Comparison of ENCODE assay signal across 28 mouse cellular contexts in genomic region chr16:92099598-92099997, GRCm38 (mm10). TPM values are rescaled to one million over a fixed set of nuclear protein-coding genes. Genes with fewer than 3 reads are reported as not detected.
DNase-seq lines count a peak whose midpoint lies in the region; ATAC-seq and TF ChIP-seq lines count a peak whose summit lies in the region.
"Had no signal": no experiment of that assay in that cellular context is flagged by ENCODE, and none has a peak within 500 bp of the region (broad histone marks: within the 10 kb centered on the region; RNA-seq: fewer than 3 reads in every experiment).

No protein-coding gene starts in this region.

- ATAC-seq in forebrain, embryonic 15.5 days (replicated peaks): no peak
- ATAC-seq in hindbrain, embryonic 13.5 days (ENCODE audit: low FRiP score): no peak
- no peak for ATAC-seq in hindbrain, embryonic 11.5 days (ENCODE audit: low FRiP score)
- no peak for ATAC-seq in limb, embryonic 12.5 days (ENCODE audit: insufficient number of reproducible peaks, insufficient read depth, low FRiP score, low TSS enrichment, low read depth)
- no peak for ATAC-seq in midbrain, postnatal 0 days (ENCODE audit: low FRiP score)
- ATAC-seq: activated CD4-positive, CD25-positive, alpha-beta regulatory T cell, adult 4 months had no signal

- no peaks in the 10 kb centered on the region for H3K9me3 ChIP-seq in forebrain, embryonic 10.5 days
- no peaks in the 10 kb centered on the region for H3K9me3 ChIP-seq in forebrain, embryonic 15.5 days
- no peaks in the 10 kb centered on the region for H3K9me3 ChIP-seq in hindbrain, embryonic 13.5 days
- H3K9me3 ChIP-seq in hindbrain, embryonic 11.5 days (ENCODE audit: control insufficient read depth, low read length): no peaks in the 10 kb centered on the region
- H3K9me3 ChIP-seq in limb, embryonic 12.5 days: no peaks in the 10 kb centered on the region
- H3K9me3 ChIP-seq in limb, embryonic 10.5 days (replicated peaks): no peaks in the 10 kb centered on the region
- no peaks in the 10 kb centered on the region for H3K9me3 ChIP-seq in midbrain, postnatal 0 days (ENCODE audit: low read length)
- H3K9me3 ChIP-seq: embryonic facial prominence, embryonic 12.5 days; limb, embryonic 15.5 days; megakaryocyte, embryonic 14.5 days; neural tube, embryonic 12.5 days had no signal

- no peak overlapping the region for H3K27ac ChIP-seq in forebrain, embryonic 10.5 days
- H3K27ac ChIP-seq in forebrain, embryonic 15.5 days (replicated peaks): no peak overlapping the region
- peak overlapping the region; percentile 41; the same call in 1 of the 2 replicates for H3K27ac ChIP-seq in hindbrain, embryonic 13.5 days
- no peak overlapping the region for H3K27ac ChIP-seq in hindbrain, embryonic 11.5 days (ENCODE audit: low read depth, low read length)
- peak overlapping the region; percentile 4; the same call in 1 of the 2 replicates for H3K27ac ChIP-seq in limb, embryonic 12.5 days
- H3K27ac ChIP-seq in limb, embryonic 10.5 days: no peak overlapping the region
- H3K27ac ChIP-seq in midbrain, postnatal 0 days (ENCODE audit: low read depth, low read length): 0 out of 2 replicates have a peak overlapping the region, but pooled peaks have one; percentile 51
- H3K27ac ChIP-seq: embryonic facial prominence, embryonic 12.5 days; limb, embryonic 15.5 days; liver, embryonic 14.5 days; neural tube, embryonic 12.5 days had no signal

- no peaks in the 10 kb centered on the region for H3K27me3 ChIP-seq in forebrain, embryonic 10.5 days (ENCODE audit: poor library complexity, severe bottlenecking)
- H3K27me3 ChIP-seq in forebrain, embryonic 15.5 days: no peaks in the 10 kb centered on the region
- H3K27me3 ChIP-seq in hindbrain, embryonic 13.5 days: no peaks in the 10 kb centered on the region
- no peaks in the 10 kb centered on the region for H3K27me3 ChIP-seq in hindbrain, embryonic 11.5 days (ENCODE audit: control insufficient read depth, insufficient read depth, low read length)
- H3K27me3 ChIP-seq in limb, embryonic 12.5 days: peaks cover 26% of the 10 kb centered on the region
- peaks cover 51% of the 10 kb centered on the region; the same call in 1 of the 2 replicates for H3K27me3 ChIP-seq in limb, embryonic 10.5 days (ENCODE audit: low read depth, poor library complexity, severe bottlenecking)
- H3K27me3 ChIP-seq in midbrain, postnatal 0 days (ENCODE audit: insufficient read depth, low read length): no peaks in the 10 kb centered on the region
- H3K27me3 ChIP-seq: embryonic facial prominence, embryonic 12.5 days; limb, embryonic 15.5 days; megakaryocyte, embryonic 14.5 days; neural tube, embryonic 12.5 days had no signal

- WGBS in forebrain, embryonic 10.5 days: 89% methylated on average over 16 of the region's 16 CpGs
- WGBS in forebrain, embryonic 15.5 days: 87% methylated on average over 16 of the region's 16 CpGs
- WGBS in hindbrain, embryonic 13.5 days: 89% methylated on average over 16 of the region's 16 CpGs
- 87% methylated on average over 16 of the region's 16 CpGs for WGBS in hindbrain, embryonic 11.5 days
- WGBS in limb, embryonic 12.5 days: 82% methylated on average over 16 of the region's 16 CpGs
- 88% methylated on average over 16 of the region's 16 CpGs for WGBS in limb, embryonic 10.5 days
- WGBS in midbrain, postnatal 0 days: 84% methylated on average over 16 of the region's 16 CpGs

- H3K36me3 ChIP-seq in forebrain, embryonic 10.5 days (replicated peaks): peaks cover 33% of the 10 kb centered on the region
- no peaks in the 10 kb centered on the region for H3K36me3 ChIP-seq in forebrain, embryonic 15.5 days
- H3K36me3 ChIP-seq in hindbrain, embryonic 13.5 days: peaks cover 22% of the 10 kb centered on the region
- no peaks in the 10 kb centered on the region for H3K36me3 ChIP-seq in hindbrain, embryonic 11.5 days (ENCODE audit: control insufficient read depth, insufficient read depth, low read length)
- H3K36me3 ChIP-seq in limb, embryonic 12.5 days: peaks cover 15% of the 10 kb centered on the region; the same call in 1 of the 2 replicates
- H3K36me3 ChIP-seq in limb, embryonic 10.5 days: peaks cover 16% of the 10 kb centered on the region
- H3K36me3 ChIP-seq in midbrain, postnatal 0 days (ENCODE audit: insufficient read depth, low read length): peaks cover 7% of the 10 kb centered on the region; the same call in 1 of the 2 replicates

- no peak overlapping the region for H3K9ac ChIP-seq in forebrain, embryonic 15.5 days (replicated peaks)
- no peak overlapping the region for H3K9ac ChIP-seq in hindbrain, embryonic 13.5 days
- no peak overlapping the region for H3K9ac ChIP-seq in hindbrain, embryonic 11.5 days (ENCODE audit: low read depth, low read length)
- H3K9ac ChIP-seq in limb, embryonic 12.5 days (replicated peaks): no peak overlapping the region
- H3K9ac ChIP-seq in midbrain, postnatal 0 days (replicated peaks; ENCODE audit: low read length, poor library complexity, severe bottlenecking): no peak overlapping the region
- H3K9ac ChIP-seq: embryonic facial prominence, embryonic 12.5 days; limb, embryonic 15.5 days; liver, embryonic 14.5 days; lung, embryonic 14.5 days; neural tube, embryonic 12.5 days had no signal

- TF ChIP-seq CTCF in midbrain, postnatal 0 days (IDR thresholded peaks at IDR 0.05): no peak

- no peak overlapping the region for H3K4me2 ChIP-seq in forebrain, embryonic 15.5 days (replicated peaks)
- H3K4me2 ChIP-seq in hindbrain, embryonic 13.5 days: no peak overlapping the region
- no peak overlapping the region for H3K4me2 ChIP-seq in hindbrain, embryonic 11.5 days (replicated peaks; ENCODE audit: low read depth, low read length)
- H3K4me2 ChIP-seq in limb, embryonic 12.5 days: no peak overlapping the region
- no peak overlapping the region for H3K4me2 ChIP-seq in midbrain, postnatal 0 days (ENCODE audit: low read depth, low read length, poor library complexity, severe bottlenecking)
- H3K4me2 ChIP-seq: embryonic facial prominence, embryonic 12.5 days; heart, embryonic 11.5 days; limb, embryonic 15.5 days; lung, embryonic 14.5 days; neural tube, embryonic 12.5 days had no signal

- H3K4me3 ChIP-seq in forebrain, embryonic 10.5 days: no peak overlapping the region
- H3K4me3 ChIP-seq in forebrain, embryonic 15.5 days: no peak overlapping the region
- no peak overlapping the region for H3K4me3 ChIP-seq in hindbrain, embryonic 13.5 days
- no peak overlapping the region for H3K4me3 ChIP-seq in hindbrain, embryonic 11.5 days (ENCODE audit: low read depth, low read length)
- no peak overlapping the region for H3K4me3 ChIP-seq in limb, embryonic 12.5 days (replicated peaks)
- H3K4me3 ChIP-seq in limb, embryonic 10.5 days: no peak overlapping the region
- no peak overlapping the region for H3K4me3 ChIP-seq in midbrain, postnatal 0 days (ENCODE audit: low read depth, low read length)
- H3K4me3 ChIP-seq: embryonic facial prominence, embryonic 12.5 days; limb, embryonic 15.5 days; megakaryocyte, embryonic 14.5 days; neural tube, embryonic 12.5 days had no signal

- peaks cover 29% of the 10 kb centered on the region for H3K4me1 ChIP-seq in forebrain, embryonic 10.5 days
- peaks cover 8% of the 10 kb centered on the region for H3K4me1 ChIP-seq in forebrain, embryonic 15.5 days
- peaks cover 42% of the 10 kb centered on the region for H3K4me1 ChIP-seq in hindbrain, embryonic 13.5 days (replicated peaks)
- H3K4me1 ChIP-seq in hindbrain, embryonic 11.5 days (replicated peaks; ENCODE audit: control insufficient read depth, insufficient read depth, low read length): no peaks in the 10 kb centered on the region; the same call in none of the 2 replicates
- peaks cover 39% of the 10 kb centered on the region for H3K4me1 ChIP-seq in limb, embryonic 12.5 days (replicated peaks)
- peaks cover 31% of the 10 kb centered on the region for H3K4me1 ChIP-seq in limb, embryonic 10.5 days
- H3K4me1 ChIP-seq in midbrain, postnatal 0 days (ENCODE audit: insufficient read depth, low read length): no peaks in the 10 kb centered on the region
- H3K4me1 ChIP-seq: megakaryocyte, embryonic 14.5 days had no signal

- DNase-seq in forebrain, embryonic 10.5 days (ENCODE audit: extremely low spot score, low spot score): peak; percentile 11
- no peak for DNase-seq in hindbrain, embryonic 11.5 days (ENCODE audit: low spot score)
- DNase-seq in limb, embryonic 10.5 days (ENCODE audit: low spot score): no peak
- no peak for DNase-seq in midbrain, postnatal 0 days (ENCODE audit: low spot score)
- DNase-seq: adrenal gland, adult 8-10 months; cerebellum, adult 11-12 months; kidney, adult 8-10 months; kidney, postnatal 14 days; layer of hippocampus, postnatal 36 days; lung, embryonic 14.5 days; lung, postnatal 36 days; thymus, adult 18-20 months; thymus, postnatal 36 days had no signal

RNA-seq across cellular contexts. Expression of gene Slc5a3, which starts 41.5 kb away (rescaled TPM):
- polyA plus RNA-seq in forebrain, embryonic 10.5 days (2016; fragmentation: Nextera tagmentation; extraction: Ambion mirVana): 10.8 and 12.0 TPM in 2 replicates
- polyA plus RNA-seq in forebrain, embryonic 15.5 days (2015; fragmentation: Nextera tagmentation; extraction: Ambion mirVana): 10.8 and 12.4 TPM in 2 replicates
- polyA plus RNA-seq in hindbrain, embryonic 13.5 days (2015; fragmentation: Nextera tagmentation; extraction: Ambion mirVana): 18.4 and 19.5 TPM in 2 replicates
- polyA plus RNA-seq in hindbrain, embryonic 11.5 days (2014; fragmentation: Nextera tagmentation; extraction: Ambion mirVana): 14.6 and 14.9 TPM in 2 replicates
- polyA plus RNA-seq in limb, embryonic 12.5 days (2016; fragmentation: Nextera tagmentation; extraction: Ambion mirVana): 10.0 and 10.2 TPM in 2 replicates
- 8.0 and 9.3 TPM in 2 replicates for polyA plus RNA-seq in limb, embryonic 10.5 days (2016; fragmentation: Nextera tagmentation; extraction: Ambion mirVana)
- 40.0 and 50.1 TPM in 2 replicates for total RNA-seq in midbrain, postnatal 0 days (2014; rRNA removed)
- polyA plus RNA-seq in midbrain, postnatal 0 days (2015; fragmentation: Nextera tagmentation; extraction: Ambion mirVana): 10.3 and 12.0 TPM in 2 replicates

RNA-seq across cellular contexts. Expression of gene Gm49711, which starts 41.5 kb away (rescaled TPM):
- polyA plus RNA-seq in forebrain, embryonic 10.5 days (2016; fragmentation: Nextera tagmentation; extraction: Ambion mirVana): 0.12 and 0.15 TPM in 2 replicates
- 0.42 and 0.57 TPM in 2 replicates for polyA plus RNA-seq in forebrain, embryonic 15.5 days (2015; fragmentation: Nextera tagmentation; extraction: Ambion mirVana)
- 0.71 and 0.86 TPM in 2 replicates for polyA plus RNA-seq in hindbrain, embryonic 13.5 days (2015; fragmentation: Nextera tagmentation; extraction: Ambion mirVana)
- 0.14 and 0.20 TPM in 2 replicates for polyA plus RNA-seq in hindbrain, embryonic 11.5 days (2014; fragmentation: Nextera tagmentation; extraction: Ambion mirVana)
- 0.28 TPM in 1 of 2 replicates, not detected in the other for polyA plus RNA-seq in limb, embryonic 12.5 days (2016; fragmentation: Nextera tagmentation; extraction: Ambion mirVana)
- polyA plus RNA-seq in limb, embryonic 10.5 days (2016; fragmentation: Nextera tagmentation; extraction: Ambion mirVana): 0.30 TPM in 1 of 2 replicates, not detected in the other
- not detected in 2 replicates for total RNA-seq in midbrain, postnatal 0 days (2014; rRNA removed)
- polyA plus RNA-seq in midbrain, postnatal 0 days (2015; fragmentation: Nextera tagmentation; extraction: Ambion mirVana): 0.82 and 0.99 TPM in 2 replicates
- total RNA-seq: adrenal gland, adult 8-10 months; gastrocnemius, adult 8-10 months; hematopoietic stem cell, adult 5-6 weeks; layer of hippocampus, adult 18-20 months; layer of hippocampus, postnatal 36 days had no signal
- polyA plus RNA-seq: activated CD4-positive, CD25-positive, alpha-beta regulatory T cell, adult 4 months; intestine, embryonic 14.5 days; liver, embryonic 14.5 days; lung, embryonic 14.5 days; stomach, embryonic 14.5 days had no signal

RNA-seq across cellular contexts. Expression of gene Mrps6, which starts 41.5 kb away (rescaled TPM):
- 134 and 135 TPM in 2 replicates for polyA plus RNA-seq in forebrain, embryonic 10.5 days (2016; fragmentation: Nextera tagmentation; extraction: Ambion mirVana)
- 142 and 153 TPM in 2 replicates for polyA plus RNA-seq in forebrain, embryonic 15.5 days (2015; fragmentation: Nextera tagmentation; extraction: Ambion mirVana)
- 182 and 201 TPM in 2 replicates for polyA plus RNA-seq in hindbrain, embryonic 13.5 days (2015; fragmentation: Nextera tagmentation; extraction: Ambion mirVana)
- polyA plus RNA-seq in hindbrain, embryonic 11.5 days (2014; fragmentation: Nextera tagmentation; extraction: Ambion mirVana): 139 and 141 TPM in 2 replicates
- polyA plus RNA-seq in limb, embryonic 12.5 days (2016; fragmentation: Nextera tagmentation; extraction: Ambion mirVana): 87.5 and 98.7 TPM in 2 replicates
- 92.2 and 111 TPM in 2 replicates for polyA plus RNA-seq in limb, embryonic 10.5 days (2016; fragmentation: Nextera tagmentation; extraction: Ambion mirVana)
- total RNA-seq in midbrain, postnatal 0 days (2014; rRNA removed): 28.2 and 38.7 TPM in 2 replicates
- polyA plus RNA-seq in midbrain, postnatal 0 days (2015; fragmentation: Nextera tagmentation; extraction: Ambion mirVana): 148 and 152 TPM in 2 replicates

Comparison
In these comparisons a context has a peak if more than half of its experiments do, and no peak if none do; other contexts are left out.
1. H3K27ac ChIP-seq: peak in hindbrain, embryonic 13.5 days (single experiment), limb, embryonic 12.5 days (single experiment) and midbrain, postnatal 0 days (single experiment); none in forebrain, embryonic 10.5 days (single experiment), forebrain, embryonic 15.5 days (single experiment), hindbrain, embryonic 11.5 days (single experiment) and limb, embryonic 10.5 days (single experiment).